Mouse (Mus musculus) lung, postnatal 25 days (tissue): ENCODE measurements around the gene Lrrc57.
A peak's percentile ranks its signal among the peaks of the same experiment; 100 is the strongest.

Experiments used
- DNase-seq: peaks from one replicate; pipeline ENCODE4 v3.0.0; 2022; ENCODE audit warnings: low spot score

The Lrrc57 gene

DNA sequence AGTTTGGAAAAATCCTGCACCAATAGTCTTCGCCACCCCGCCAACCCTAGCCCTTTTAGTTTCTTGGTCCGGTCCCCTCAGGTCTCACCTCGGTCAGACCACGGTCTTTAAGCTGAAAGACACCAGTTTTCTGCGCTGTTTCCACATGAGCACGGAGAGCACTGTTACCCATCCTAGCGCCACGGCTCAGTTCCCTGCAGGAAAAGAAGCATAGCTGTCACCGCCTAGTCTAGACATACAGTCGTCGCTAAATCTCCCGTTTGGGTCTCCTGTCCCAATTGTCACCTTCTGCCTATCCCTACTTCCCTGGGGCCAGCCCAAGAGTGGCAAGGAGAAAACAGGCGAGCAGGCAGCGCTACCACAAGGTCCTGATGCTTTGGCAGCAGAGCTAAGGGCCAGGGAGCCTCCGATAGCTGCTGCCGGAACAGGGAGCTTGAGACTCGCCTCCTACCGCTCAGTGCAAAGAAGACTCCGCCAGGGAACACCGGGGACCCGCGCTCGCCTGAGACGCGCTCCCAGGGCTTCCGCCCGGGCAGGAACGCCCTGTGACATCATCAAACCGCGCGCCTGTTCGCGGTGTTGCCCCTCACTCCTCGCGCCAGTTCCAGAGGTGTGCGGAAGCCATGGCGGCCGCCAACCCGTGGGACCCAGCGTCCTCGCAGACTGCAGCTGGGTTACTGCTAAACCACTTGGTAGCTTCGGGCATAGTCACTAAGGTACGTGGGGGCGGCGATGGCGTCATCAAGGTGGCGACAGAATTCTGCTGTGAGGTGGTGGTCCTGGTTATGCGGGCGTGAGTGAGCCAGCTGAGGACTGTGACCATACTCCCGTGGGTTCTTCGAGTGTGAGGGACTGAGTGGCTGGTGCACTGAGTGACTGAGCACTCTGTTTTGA is at the start of gene Lrrc57, which contains the start of gene Haus2:
Gene Lrrc57 (minus strand): TSS at position 691 of the 894 bp plus-strand sequence.
Gene Haus2 (plus strand): TSS at position 554 of the 894 bp plus-strand sequence.
- peak; percentile 93 for DNase-seq

DNA sequence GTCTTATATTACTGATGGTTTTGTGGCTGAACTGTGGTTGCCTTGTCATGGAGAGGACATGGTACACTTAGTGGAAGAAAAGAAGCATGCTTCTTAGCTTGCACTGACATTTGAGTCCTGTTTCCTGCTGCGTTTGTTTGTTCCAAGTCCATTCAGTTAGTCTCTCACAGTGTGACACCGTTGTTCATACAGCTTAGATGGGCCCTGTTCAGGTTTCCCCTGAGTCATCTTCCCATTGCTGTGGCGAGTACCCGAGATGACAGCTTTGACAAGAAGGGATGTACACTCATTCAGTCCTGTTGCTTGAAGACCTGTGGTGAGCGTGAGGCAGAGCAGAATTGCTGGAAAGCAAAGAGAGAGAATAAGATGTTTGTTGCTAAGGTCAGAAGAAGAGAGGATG is 49.2 kb upstream of the Lrrc57 start:
- no peak for DNase-seq

- DNase-seq: no peak
These were observed 47.4 kb upstream of the Lrrc57 start for GRCm38 (mm10) chr2:120656711-120657110.

DNA sequence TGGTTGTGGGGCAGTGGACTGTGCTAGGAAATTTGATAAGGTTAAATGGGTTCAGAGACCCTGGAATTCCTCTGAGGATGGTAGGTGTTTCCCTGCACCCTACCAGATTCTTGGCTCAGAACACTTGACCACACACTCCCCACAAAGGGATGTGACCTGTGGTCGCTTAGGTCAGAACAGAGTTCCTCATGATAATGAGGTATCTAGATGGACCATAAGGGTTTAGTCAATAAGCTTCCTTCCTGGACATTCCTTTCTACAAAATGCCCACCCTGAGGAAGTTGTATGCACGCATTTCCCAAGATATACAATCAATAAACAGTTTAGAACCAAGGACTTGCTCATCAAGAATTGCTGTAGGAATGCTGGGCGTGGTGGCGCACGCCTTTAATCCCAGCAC is 46.6 kb upstream of the Lrrc57 start:
- no peak for DNase-seq

- no peak for DNase-seq
These were observed 45.4 kb upstream of the Lrrc57 start for GRCm38 (mm10) chr2:120654693-120655092.

- DNase-seq: no peak
These were observed 43.6 kb upstream of the Lrrc57 start for GRCm38 (mm10) chr2:120652925-120653284.

GRCm38 (mm10) chr2:120652256-120652924 is 43.1 kb upstream of the Lrrc57 start:
- DNase-seq: no peak

- DNase-seq: peak; percentile 64
These were observed 37.5 kb upstream of the Lrrc57 start for GRCm38 (mm10) chr2:120646777-120647176.

DNA sequence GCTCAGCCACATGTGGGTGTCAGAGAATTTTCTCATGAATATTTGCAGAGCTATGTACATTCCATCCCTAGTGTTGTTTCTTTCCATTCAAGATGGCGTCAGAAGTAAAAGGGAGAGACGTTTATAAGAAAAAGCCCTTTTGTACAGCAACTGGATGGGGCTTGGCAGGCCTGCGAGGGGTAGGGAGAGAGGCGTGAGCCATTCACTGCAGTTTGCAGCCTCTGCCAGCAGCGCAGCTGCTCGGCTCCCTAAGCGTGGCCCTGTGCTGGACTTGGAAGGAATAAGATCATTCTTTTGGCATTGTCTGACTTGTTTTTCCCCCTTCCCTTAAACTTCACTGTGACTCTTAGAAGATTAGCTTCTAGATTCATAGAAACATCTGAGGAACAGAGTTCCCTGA is 34.5 kb upstream of the Lrrc57 start:
- peak; percentile 51 for DNase-seq

DNA sequence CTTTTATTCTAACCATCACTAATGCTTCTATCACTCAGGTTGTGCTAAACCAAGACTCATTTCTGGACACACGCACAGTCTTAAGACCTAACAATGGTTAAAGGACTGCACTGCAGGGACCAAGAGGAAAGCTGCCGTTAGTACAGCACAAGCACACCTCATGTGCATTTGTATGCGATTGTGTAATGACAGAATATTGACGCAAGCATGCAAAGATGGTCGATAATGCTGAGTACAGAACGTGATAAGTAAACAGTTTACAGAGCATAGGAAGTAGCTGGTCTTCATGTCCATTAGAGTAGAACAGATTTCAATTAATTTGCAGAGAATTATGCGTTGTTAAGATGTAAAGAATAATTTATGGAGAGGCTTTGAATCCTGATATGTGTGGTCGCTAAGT is 31.5 kb upstream of the Lrrc57 start:
- no peak for DNase-seq

GRCm38 (mm10) chr2:120631957-120632356 is 22.6 kb upstream of the Lrrc57 start:
- DNase-seq: peak; percentile 85

GRCm38 (mm10) chr2:120631521-120631920 is 22.2 kb upstream of the Lrrc57 start:
- DNase-seq: no peak

- no peak for DNase-seq
These were observed 21.3 kb upstream of the Lrrc57 start for GRCm38 (mm10) chr2:120630655-120631054.

DNA sequence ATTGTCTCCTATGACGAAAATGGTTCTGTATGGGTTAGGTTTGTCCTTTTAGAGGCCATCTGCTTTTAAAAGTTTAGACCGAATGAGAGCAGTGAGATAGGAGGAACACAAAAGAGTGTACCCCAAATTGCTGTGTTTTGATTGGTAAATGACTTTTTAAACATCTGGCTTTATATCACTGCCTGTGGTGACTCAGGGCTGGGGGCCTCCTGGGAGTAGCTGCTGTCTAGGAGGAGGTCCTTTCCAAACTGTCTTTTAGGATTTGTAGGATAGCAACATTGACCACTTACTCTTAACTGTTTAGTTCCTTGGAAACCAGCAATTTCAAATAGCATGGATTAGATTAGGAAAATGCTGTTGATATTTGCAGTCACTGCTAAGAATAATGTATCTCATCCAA is 20.9 kb upstream of the Lrrc57 start:
- no peak for DNase-seq

DNA sequence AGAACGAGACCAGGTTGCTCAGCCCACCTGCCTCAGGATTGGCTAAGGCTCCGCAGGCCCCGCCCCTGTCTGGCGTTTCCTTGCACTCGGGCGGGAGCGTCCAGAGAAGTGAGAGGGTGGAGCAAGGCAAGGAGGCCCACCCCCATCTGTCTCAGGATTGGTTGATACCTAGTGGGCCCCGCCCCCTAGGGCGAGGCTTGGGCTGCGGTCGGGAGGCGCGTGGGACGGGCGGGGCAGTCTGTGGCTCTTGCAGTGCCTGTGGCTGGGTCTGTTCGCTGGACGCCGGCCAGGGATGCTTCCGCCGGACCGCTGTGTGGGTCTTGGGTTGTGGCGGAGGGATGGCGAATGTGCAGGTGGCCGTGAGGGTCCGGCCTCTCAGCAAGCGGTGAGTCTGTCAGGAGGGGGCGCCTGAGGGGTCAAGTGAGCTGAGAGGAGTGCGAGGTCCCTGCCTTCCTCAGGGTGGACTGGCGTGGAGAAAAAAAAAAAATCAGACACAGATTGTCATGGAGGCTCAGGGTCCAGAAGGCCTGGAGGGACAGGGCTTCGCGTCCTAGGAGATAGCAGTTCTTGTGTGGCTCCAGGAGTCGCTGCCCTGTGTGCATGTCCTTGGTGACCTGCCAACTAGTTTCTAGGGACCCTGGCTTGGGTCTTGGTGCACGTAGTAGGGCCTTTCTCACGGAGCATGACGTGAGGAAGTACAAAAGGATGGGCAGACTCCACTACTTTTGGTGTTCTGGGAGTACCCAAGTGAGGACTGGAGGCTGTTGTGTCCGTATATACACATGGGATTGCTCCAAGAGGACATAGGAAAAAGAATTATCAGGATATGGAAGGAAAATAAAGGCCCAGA is 19.8 kb upstream of the Lrrc57 start, which contains the start of gene Stard9:
Gene Stard9 (plus strand): TSS at position 236 of the 850 bp plus-strand sequence.
- DNase-seq: peak; percentile 99

- DNase-seq: no peak
These were observed 19.0 kb upstream of the Lrrc57 start for GRCm38 (mm10) chr2:120628076-120628865.

- DNase-seq: no peak
These were observed 13.6 kb upstream of the Lrrc57 start for GRCm38 (mm10) chr2:120622920-120623319.

GRCm38 (mm10) chr2:120619538-120619937 is 10.2 kb upstream of the Lrrc57 start:
- DNase-seq: no peak

GRCm38 (mm10) chr2:120616279-120617163 is 7.2 kb upstream of the Lrrc57 start:
- DNase-seq: no peak

DNA sequence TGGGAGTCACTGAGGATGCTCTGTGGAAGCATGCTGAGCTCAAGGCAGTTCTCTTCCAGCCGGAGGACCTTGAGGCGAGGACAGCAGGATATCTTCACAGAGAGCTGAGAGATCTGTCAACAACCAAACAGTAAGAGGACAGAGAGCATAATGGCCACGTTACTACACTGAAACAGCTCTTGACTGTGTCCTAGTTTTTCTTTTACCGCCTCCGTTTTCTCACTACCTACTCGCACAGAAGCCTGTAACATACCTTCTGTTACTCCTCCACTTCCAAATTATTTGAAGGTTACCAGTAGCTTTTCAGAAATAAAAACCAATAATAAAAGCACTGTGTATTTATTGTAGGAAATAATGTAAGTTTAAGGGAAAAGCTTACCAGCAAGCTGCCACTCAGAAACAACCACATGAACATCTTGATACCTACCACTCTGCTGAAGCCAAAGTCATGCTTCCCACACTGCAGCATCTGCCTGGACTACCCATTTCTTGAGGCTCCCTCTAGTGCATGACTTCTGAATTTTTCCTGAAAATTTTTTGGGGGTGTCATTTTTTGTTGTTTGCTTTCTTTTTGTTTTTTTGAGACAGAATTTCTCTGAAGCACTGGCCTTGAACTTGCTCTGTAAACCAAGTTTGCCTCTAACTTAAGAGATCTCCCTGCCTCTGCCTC is 3.2 kb downstream of the Lrrc57 start:
- DNase-seq: no peak
